Mouse (Mus musculus): Measurements from ENCODE around the gene Shisa2.

DNA sequence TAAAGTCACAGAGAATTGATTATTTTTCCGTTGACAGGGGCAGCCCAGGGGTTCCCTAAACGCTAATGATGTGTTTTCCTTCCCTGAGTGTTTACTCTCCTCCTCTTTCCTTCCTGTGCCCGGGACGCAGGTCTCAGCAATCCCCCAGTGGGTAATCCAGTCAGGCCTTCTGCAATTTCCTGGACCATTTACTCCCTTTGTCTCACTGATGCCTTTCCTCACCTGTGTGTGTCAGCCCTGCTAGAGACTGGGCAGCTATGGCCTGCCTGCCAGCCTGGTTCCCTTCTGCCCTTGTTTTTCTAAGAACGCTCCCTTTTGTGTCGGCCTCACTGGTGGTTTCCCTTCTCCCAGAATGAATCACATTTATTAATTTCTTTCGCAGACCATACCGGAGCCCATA, 49.4 kb downstream of the Shisa2 start:
- TF ChIP-seq CTCF (IDR thresholded peaks at IDR 0.05; ENCODE audit: borderline replicate concordance, insufficient read depth, low read depth, low read length), result no peak
- no peak for TF ChIP-seq POLR2A (IDR thresholded peaks at IDR 0.05; ENCODE audit: borderline replicate concordance, insufficient read depth, low read length)

Data from cerebellum, adult 2 months (tissue).